Mouse (Mus musculus) cerebellum, adult 11-12 months (tissue): ENCODE measurements around the gene Hoxa5.
A peak's percentile ranks its signal among the peaks of the same experiment; 100 is the strongest.

Experiments
- DNase-seq: peaks from one replicate; pipeline ENCODE4 v3.0.0; 2022

The Hoxa5 gene

GRCm38 (mm10) chr6:52212556-52213118, 8.2 kb upstream of the Hoxa5 start:
- DNase-seq: no peak

GRCm38 (mm10) chr6:52211961-52212360, 7.6 kb upstream of the Hoxa5 start:
- DNase-seq: no peak

- DNase-seq: peak; percentile 45
Observed at GRCm38 (mm10) chr6:52211170-52211935, 7.0 kb upstream of the Hoxa5 start.

- no peak for DNase-seq
Observed at GRCm38 (mm10) chr6:52209685-52210046, 5.3 kb upstream of the Hoxa5 start.

- DNase-seq: no peak
Observed at GRCm38 (mm10) chr6:52208868-52209684, 4.7 kb upstream of the Hoxa5 start.

- no peak for DNase-seq
Observed at GRCm38 (mm10) chr6:52208072-52208867, 3.9 kb upstream of the Hoxa5 start, which contains the start of gene Hoxa6. Hoxa6 (minus strand) TSS chr6:52208722.

GRCm38 (mm10) chr6:52207684-52207976, 3.2 kb upstream of the Hoxa5 start:
- DNase-seq: no peak

- no peak for DNase-seq
Observed at GRCm38 (mm10) chr6:52206882-52207683, 2.7 kb upstream of the Hoxa5 start.

GRCm38 (mm10) chr6:52205638-52206621, 1.5 kb upstream of the Hoxa5 start:
- no peak for DNase-seq

GRCm38 (mm10) chr6:52205221-52205620, 834 bp upstream of the Hoxa5 start:
- DNase-seq: no peak

- DNase-seq: no peak
Observed at GRCm38 (mm10) chr6:52203371-52204049, 877 bp downstream of the Hoxa5 start.

- DNase-seq: no peak
Observed at GRCm38 (mm10) chr6:52203121-52203370, 1.3 kb downstream of the Hoxa5 start.

- DNase-seq: no peak
Observed at GRCm38 (mm10) chr6:52202362-52203120, 1.8 kb downstream of the Hoxa5 start.

- no peak for DNase-seq
Observed at GRCm38 (mm10) chr6:52201269-52201668, 3.1 kb downstream of the Hoxa5 start.

- no peak for DNase-seq
Observed at GRCm38 (mm10) chr6:52200751-52201250, 3.6 kb downstream of the Hoxa5 start.

- DNase-seq: no peak
Observed at GRCm38 (mm10) chr6:52200073-52200750, 4.2 kb downstream of the Hoxa5 start.

- no peak for DNase-seq
Observed at GRCm38 (mm10) chr6:52197271-52197670, 7.1 kb downstream of the Hoxa5 start.

GRCm38 (mm10) chr6:52196811-52197210, 7.6 kb downstream of the Hoxa5 start:
- DNase-seq: no peak

GRCm38 (mm10) chr6:52194690-52195089, 9.7 kb downstream of the Hoxa5 start:
- DNase-seq: no peak
